Mouse (Mus musculus) heart, postnatal 0 days (tissue): Measurements from ENCODE around the gene Mpp2.

Experiments used
- CTCF ChIP-seq: IDR thresholded peaks from 2 replicates; pipeline ENCODE4 v1.5.1; 2016; ENCODE audit warnings: antibody characterized with exemption, control low read depth, low read depth
- EP300 ChIP-seq: IDR thresholded peaks from 2 replicates; pipeline ENCODE4 v1.6.1; 2016; ENCODE audit warnings: antibody characterized with exemption, low read depth

DNA sequence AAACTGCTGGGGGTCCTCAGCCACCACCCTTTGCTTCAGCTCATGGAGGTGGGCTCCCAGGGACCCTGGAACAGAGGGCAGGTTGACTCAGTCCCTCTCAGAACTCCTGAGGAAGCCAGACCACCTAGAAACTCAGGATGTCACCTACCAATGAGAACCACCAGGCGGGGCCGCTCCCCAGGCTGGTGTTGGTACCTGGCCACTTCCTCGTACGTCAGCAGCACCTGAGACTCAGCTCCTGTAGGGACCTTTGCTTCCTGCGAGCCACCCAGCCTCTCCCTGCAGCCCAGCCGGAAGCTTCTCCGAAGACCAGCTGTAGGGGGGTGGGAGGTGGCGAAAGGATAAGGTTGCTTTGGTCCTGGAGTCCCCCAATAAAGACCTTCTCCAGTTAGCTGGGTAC, 79.9 kb downstream of the Mpp2 start:
- TF ChIP-seq CTCF (no peak), EP300 (no peak)
